Mouse (Mus musculus): Measurements from ENCODE around the gene Slc22a3.

DNA sequence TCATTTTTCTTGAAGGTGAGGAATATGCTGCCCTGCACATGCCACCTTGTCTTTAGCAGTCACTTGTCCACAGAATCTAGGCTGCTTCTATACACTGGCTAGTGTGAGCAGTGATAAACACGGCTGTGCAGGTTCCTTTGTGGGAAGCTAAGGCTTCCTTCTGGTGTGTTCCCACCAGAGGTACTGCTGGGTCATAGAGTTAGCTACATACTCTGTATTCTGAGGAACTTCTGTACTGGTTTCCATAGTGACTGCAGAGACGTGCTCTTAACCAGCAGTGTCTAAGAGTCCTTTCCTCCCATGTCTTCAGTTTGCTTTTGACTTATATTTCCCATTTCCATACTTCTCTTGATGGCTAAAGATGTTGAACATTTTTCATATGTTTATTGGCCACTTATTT lies 11.6 kb upstream of the Slc22a3 start:
- no peak for TF ChIP-seq POLR2A (IDR thresholded peaks at IDR 0.05; ENCODE audit: extremely low read depth, insufficient read depth, low read length)
- no peak for TF ChIP-seq CTCF (IDR thresholded peaks at IDR 0.05; ENCODE audit: extremely low read depth, insufficient read depth, low read length)

Measured in cortical plate, adult 2 months (tissue).